Mouse (Mus musculus) CH12.LX (cell line): Measurements from ENCODE around the gene Dtd2. TPM values are rescaled to one million over a fixed set of nuclear protein-coding genes. Genes with fewer than 3 reads are reported as not detected.

Source experiments
- DNase-seq: peaks from one replicate; pipeline ENCODE4 v3.0.0-alpha.2; 2013; ENCODE audit errors: extremely low read depth
- H3K27ac ChIP-seq: 2 replicates; pipeline ENCODE4 v1.5.1; 2012; ENCODE audit warnings: low read depth, mild to moderate bottlenecking, control low read depth, moderate library complexity; ENCODE audit not compliant: insufficient read depth
- H3K27me3 ChIP-seq: replicated peaks from 2 replicates; pipeline ENCODE3; 2012; ENCODE audit warnings: inconsistent platforms
- H3K36me3 ChIP-seq, 2 experiments: replicated peaks in 1 of 2; 2 replicates each; pipeline versions ENCODE3 to v1.6.1; 2012; ENCODE audit warnings: inconsistent platforms in 1 of 2, low read length in 1 of 2, mild to moderate bottlenecking in 1 of 2, mixed read lengths in 1 of 2, moderate library complexity in 1 of 2; ENCODE audit not compliant: control insufficient read depth in 1 of 2, insufficient read depth in 1 of 2
- H3K4me1 ChIP-seq, 2 experiments: 2 replicates each; pipeline ENCODE4 v1.6.1; 2012; ENCODE audit warnings: inconsistent platforms in 1 of 2, moderate library complexity in 1 of 2; ENCODE audit not compliant: insufficient read depth in 2 of 2, control insufficient read depth in 1 of 2
- H3K4me2 ChIP-seq: 2 replicates; pipeline ENCODE4 v1.6.1; 2012; ENCODE audit warnings: low read depth, mild to moderate bottlenecking, control low read depth; ENCODE audit not compliant: poor library complexity, insufficient read depth, severe bottlenecking
- H3K4me3 ChIP-seq, 3 experiments: fragments of 150-350 bp in 1 of 3; sonication (generic) in 1 of 3; replicated peaks in 1 of 3; 2 replicates each; pipeline versions ENCODE3 to v1.5.1; 2011 to 2012; ENCODE audit warnings: low read depth in 2 of 3, low read length in 2 of 3, mild to moderate bottlenecking in 2 of 3, moderate library complexity in 2 of 3, control low read depth in 1 of 3, improper control_type of control experiment in 1 of 3, inconsistent platforms in 1 of 3, mixed read lengths in 1 of 3; ENCODE audit not compliant: poor library complexity in 1 of 3
- H3K79me2 ChIP-seq: replicated peaks from 2 replicates; pipeline ENCODE4 v1.6.1; 2012; ENCODE audit warnings: mild to moderate bottlenecking, moderate library complexity; ENCODE audit not compliant: control insufficient read depth, poor library complexity, insufficient read depth, severe bottlenecking; ENCODE audit errors: extremely low read depth
- H3K9ac ChIP-seq: 2 replicates; pipeline ENCODE4 v1.6.1; 2012; ENCODE audit warnings: low read depth, mild to moderate bottlenecking, control low read depth, moderate library complexity; ENCODE audit not compliant: insufficient read depth
- H3K9me3 ChIP-seq: replicated peaks from 2 replicates; pipeline ENCODE3; 2012; ENCODE audit warnings: low read length, inconsistent platforms, mixed read lengths
- BHLHE40 ChIP-seq: IDR thresholded peaks from 2 replicates; pipeline ENCODE4 v1.6.1; 2011; ENCODE audit warnings: mild to moderate bottlenecking, low read depth, low read length, improper control_type of control experiment
- CHD1 ChIP-seq: IDR thresholded peaks from 2 replicates; pipeline ENCODE4 v1.6.1; 2012; ENCODE audit warnings: low read depth, low read length, improper control_type of control experiment, inconsistent platforms
- CHD2 ChIP-seq: IDR thresholded peaks from 2 replicates; pipeline ENCODE4 v1.6.1; 2011; ENCODE audit warnings: low read length, improper control_type of control experiment
- CTCF ChIP-seq, 2 experiments: IDR thresholded peaks in 1 of 2; conservative IDR thresholded peaks in 1 of 2; 2 replicates each; pipeline ENCODE4 v1.5.1; 2011 to 2012; ENCODE audit warnings: low read depth in 2 of 2, low read length in 2 of 2, improper control_type of control experiment in 1 of 2, inconsistent platforms in 1 of 2, mild to moderate bottlenecking in 1 of 2, moderate library complexity in 1 of 2
- E2F4 ChIP-seq: IDR thresholded peaks from 2 replicates; pipeline ENCODE4 v1.6.1; 2011; ENCODE audit warnings: low read depth, low read length, improper control_type of control experiment; ENCODE audit not compliant: insufficient replicate concordance
- ELF1 ChIP-seq: IDR thresholded peaks from 2 replicates; pipeline ENCODE4 v1.6.1; 2014; ENCODE audit warnings: low read depth, mild to moderate bottlenecking, inconsistent platforms, low read length, improper control_type of control experiment
- EP300 ChIP-seq: IDR thresholded peaks from 2 replicates; pipeline ENCODE4 v1.6.1; 2011; ENCODE audit warnings: low read length, improper control_type of control experiment
- ETS1 ChIP-seq: conservative IDR thresholded peaks from 2 replicates; pipeline ENCODE4 v1.6.1; 2012; ENCODE audit warnings: low read depth, mild to moderate bottlenecking, inconsistent platforms, low read length, improper control_type of control experiment, moderate library complexity
- GABPA ChIP-seq: IDR thresholded peaks from 2 replicates; pipeline ENCODE4 v1.6.1; 2012; ENCODE audit warnings: low read depth, low read length, improper control_type of control experiment, inconsistent platforms; ENCODE audit not compliant: insufficient replicate concordance
- HCFC1 ChIP-seq: IDR thresholded peaks from 2 replicates; pipeline ENCODE4 v1.6.1; 2012; ENCODE audit warnings: low read depth, mild to moderate bottlenecking, inconsistent platforms, low read length, improper control_type of control experiment
- IRF4 ChIP-seq: IDR thresholded peaks from 2 replicates; pipeline ENCODE4 v1.6.1; 2014; ENCODE audit warnings: low read depth, mild to moderate bottlenecking, inconsistent platforms, low read length, improper control_type of control experiment
- JUN ChIP-seq: IDR thresholded peaks from 2 replicates; pipeline ENCODE4 v1.6.1; 2011; ENCODE audit warnings: low read depth, mild to moderate bottlenecking, low read length, improper control_type of control experiment, moderate library complexity; ENCODE audit not compliant: insufficient read depth
- JUND ChIP-seq: conservative IDR thresholded peaks from 2 replicates; pipeline ENCODE4 v1.6.1; 2011; ENCODE audit warnings: low read depth, low read length, improper control_type of control experiment
- KAT2A ChIP-seq: IDR thresholded peaks from 2 replicates; pipeline ENCODE4 v1.6.1; 2012; ENCODE audit warnings: low read length, improper control_type of control experiment, inconsistent platforms; ENCODE audit not compliant: insufficient replicate concordance
- MAFK ChIP-seq: IDR thresholded peaks from 2 replicates; pipeline ENCODE4 v1.6.1; 2011; ENCODE audit warnings: low read length, improper control_type of control experiment; ENCODE audit not compliant: insufficient replicate concordance
- MAX ChIP-seq: IDR thresholded peaks from 2 replicates; pipeline ENCODE4 v1.6.1; 2011; ENCODE audit warnings: low read length, improper control_type of control experiment
- MAZ ChIP-seq: IDR thresholded peaks from 2 replicates; pipeline ENCODE4 v1.6.1; 2012; ENCODE audit warnings: low read depth, mild to moderate bottlenecking, inconsistent platforms, low read length, improper control_type of control experiment, moderate library complexity
- MEF2A ChIP-seq: IDR thresholded peaks from 2 replicates; pipeline ENCODE4 v1.6.1; 2014; ENCODE audit warnings: low read depth, mild to moderate bottlenecking, inconsistent platforms, low read length, improper control_type of control experiment, borderline replicate concordance
- MXI1 ChIP-seq: IDR thresholded peaks from 2 replicates; pipeline ENCODE4 v1.6.1; 2011; ENCODE audit warnings: mild to moderate bottlenecking, low read depth, low read length, improper control_type of control experiment
- MYC ChIP-seq: IDR thresholded peaks from 2 replicates; pipeline ENCODE4 v1.6.1; 2011; ENCODE audit warnings: low read depth, mild to moderate bottlenecking, improper control_type of control experiment, low read length
- NELFE ChIP-seq: IDR thresholded peaks from 2 replicates; pipeline ENCODE4 v1.6.1; 2011; ENCODE audit warnings: low read depth, low read length, improper control_type of control experiment
- NRF1 ChIP-seq: IDR thresholded peaks from 2 replicates; pipeline ENCODE4 v1.6.1; 2014; ENCODE audit warnings: low read depth, mild to moderate bottlenecking, inconsistent platforms, low read length, improper control_type of control experiment, moderate library complexity
- PAX5 ChIP-seq: IDR thresholded peaks from 2 replicates; pipeline ENCODE4 v1.6.1; 2012; ENCODE audit warnings: low read length, inconsistent platforms, mixed read lengths
- POLR2A ChIP-seq: IDR thresholded peaks from 2 replicates; pipeline ENCODE4 v1.6.1; 2011; ENCODE audit warnings: low read depth, mild to moderate bottlenecking, improper control_type of control experiment, low read length
- POLR2AphosphoS2 ChIP-seq: IDR thresholded peaks from 2 replicates; pipeline ENCODE4 v1.6.1; 2011; ENCODE audit warnings: low read depth, low read length, improper control_type of control experiment
- RAD21 ChIP-seq: IDR thresholded peaks from 2 replicates; pipeline ENCODE4 v1.6.1; 2011; ENCODE audit warnings: low read depth, mild to moderate bottlenecking, low read length, improper control_type of control experiment, moderate library complexity
- RCOR1 ChIP-seq: conservative IDR thresholded peaks from 2 replicates; pipeline ENCODE4 v1.6.1; 2012; ENCODE audit warnings: low read depth, mild to moderate bottlenecking, inconsistent platforms, low read length, improper control_type of control experiment
- SIN3A ChIP-seq: IDR thresholded peaks from 2 replicates; pipeline ENCODE4 v1.6.1; 2012; ENCODE audit warnings: low read length, improper control_type of control experiment, inconsistent platforms
- SMC3 ChIP-seq: IDR thresholded peaks from 2 replicates; pipeline ENCODE4 v1.6.1; 2011; ENCODE audit warnings: low read depth, low read length, improper control_type of control experiment
- TBP ChIP-seq: conservative IDR thresholded peaks from 2 replicates; pipeline ENCODE4 v1.6.1; 2011; ENCODE audit warnings: low read depth, low read length, improper control_type of control experiment
- TCF12 ChIP-seq: IDR thresholded peaks from 2 replicates; pipeline ENCODE4 v1.6.1; 2014; ENCODE audit warnings: low read depth, mild to moderate bottlenecking, inconsistent platforms, low read length, improper control_type of control experiment
- UBTF ChIP-seq: IDR thresholded peaks from 2 replicates; pipeline ENCODE4 v1.6.1; 2012; ENCODE audit warnings: low read depth, mild to moderate bottlenecking, inconsistent platforms, low read length, improper control_type of control experiment, moderate library complexity
- USF1 ChIP-seq: IDR thresholded peaks from 2 replicates; pipeline ENCODE4 v1.6.1; 2014; ENCODE audit warnings: low read depth, mild to moderate bottlenecking, inconsistent platforms, low read length, improper control_type of control experiment
- USF2 ChIP-seq: conservative IDR thresholded peaks from 2 replicates; pipeline ENCODE4 v1.6.1; 2011; ENCODE audit warnings: low read depth, low read length, improper control_type of control experiment
- ZC3H11A ChIP-seq: IDR thresholded peaks from 2 replicates; pipeline ENCODE4 v1.6.1; 2012; ENCODE audit warnings: low read depth, mild to moderate bottlenecking, inconsistent platforms, low read length, improper control_type of control experiment
- ZKSCAN1 ChIP-seq: IDR thresholded peaks from 2 replicates; pipeline ENCODE4 v1.6.1; 2012; ENCODE audit warnings: low read depth, inconsistent platforms, low read length, improper control_type of control experiment, borderline replicate concordance
- ZMIZ1 ChIP-seq: IDR thresholded peaks from 2 replicates; pipeline ENCODE4 v1.6.1; 2012; ENCODE audit warnings: low read depth, mild to moderate bottlenecking, inconsistent platforms, low read length, improper control_type of control experiment
- ZNF384 ChIP-seq: IDR thresholded peaks from 2 replicates; pipeline ENCODE4 v1.6.1; 2012; ENCODE audit warnings: low read depth, low read length, improper control_type of control experiment, inconsistent platforms
- dilution Hi-C: fragments of 300-500 bp; cut with MboI; formaldehyde crosslinking; loops from 2 replicates; pipeline ENCODE4 v1.14.3; 2020; ENCODE audit warnings: low sequenced_read_pairs; ENCODE audit not compliant: extremely low pct_unique_long_range_greater_than_20kb, extremely low pct_ligation_motif_present
- in situ Hi-C: fragments of 300-500 bp; cut with MboI; formaldehyde crosslinking; loops from 3 replicates; pipeline ENCODE4 v1.14.3; 2019; ENCODE audit warnings: low sequenced_read_pairs, low pct_ligation_motif_present, low pct_unique_long_range_greater_than_20kb, mixed read lengths
- polyA plus RNA-seq: library from polyadenylated mRNA; unstranded; fragments of >175 nt; gene quantifications from 2 replicates; pipeline ENCODE4 v1.2.1, GENCODE M21; 2012; ENCODE audit warnings: low read depth; ENCODE audit not compliant: insufficient read length
- total RNA-seq, 2 experiments: library from RNA; depleted of rRNA; stranded (reverse); fragments of 300-350 nt in 1 of 2; fragments of >200 nt in 1 of 2; gene quantifications; 2 replicates each; pipeline ENCODE4 v1.2.3; 2012 to 2014

Gene Dtd2
- total RNA-seq (2012; rRNA removed) (23.8 and 24.5 TPM in 2 replicates), total RNA-seq (2014; rRNA removed) (34.6 and 39.6 TPM in 2 replicates), polyA plus RNA-seq (31.5 and 39.3 TPM in 2 replicates)

GRCm38 (mm10) chr12:52005877-52006632, at the start of gene Dtd2:
Gene Dtd2 (minus strand): TSS chr12:52006501.
- peaks cover 9 to 34% of the 10 kb centered on the region in 2 experiments for H3K4me1 ChIP-seq

GRCm38 (mm10) chr12:52049324-52049723, 43.0 kb upstream of the Dtd2 start:
- DNase-seq, result peak; percentile 42
- Histone ChIP-seq H3K79me2 (no peaks in the 10 kb centered on the region), H3K27ac (no peak overlapping the region), H3K27me3 (no peaks in the 10 kb centered on the region), H3K4me1 (peaks cover 2 to 25% of the 10 kb centered on the region in 2 experiments; a peak in 2 of 4 replicates), H3K4me2 (no peak overlapping the region), H3K9me3 (no peaks in the 10 kb centered on the region), H3K9ac (no peak overlapping the region), H3K36me3 (no peaks in the 10 kb centered on the region), H3K4me3 (no peak overlapping the region)
- dilution Hi-C loops (no loop called here), in situ Hi-C loops (loop anchor here (10.0 to 25.0 kb wide), 2 partner anchors 438 to 585 kb away; no protein-coding TSS in a partner anchor)
- TF ChIP-seq CTCF (conservative IDR thresholded peaks at IDR 0.05 in 1 of 2, IDR thresholded peaks at IDR 0.05 in 1 of 2; ENCODE audit: low read depth in 2 of 2, low read length in 2 of 2) (no peak), RCOR1 (no peak), MYC (no peak), SIN3A (no peak), ETS1 (no peak), JUND (no peak), GABPA (no peak), KAT2A (no peak), ZMIZ1 (no peak), ZC3H11A (no peak), POLR2AphosphoS2 (no peak), MAFK (no peak), ZNF384 (no peak), E2F4 (no peak), TCF12 (no peak), POLR2A (no peak)

More at GRCm38 (mm10) chr12:52005877-52006632, at the start of gene Dtd2:
- Histone ChIP-seq H3K9ac (peak within 1 kb of the TSS; percentile 50), H3K4me3 (peak within 1 kb of the TSS; percentile 82 to 97 (median 88)), H3K27ac (no peak within 1 kb of the TSS), H3K4me2 (peak within 1 kb of the TSS; percentile 78), H3K36me3 (peaks cover 8 to 13% of the 10 kb centered on the region in 2 experiments), H3K9me3 (no peaks in the 10 kb centered on the region), H3K79me2 (peaks cover 4% of the 10 kb centered on the region; the same call in 1 of the 2 replicates), H3K27me3 (no peaks in the 10 kb centered on the region)
- in situ Hi-C loops (loop anchor here (25.0 kb wide), 1 partner anchor 831 kb away; no protein-coding TSS in a partner anchor), dilution Hi-C loops (no loop called here)
- TF ChIP-seq MXI1 (peak; percentile 68; the same call in 1 of the 2 replicates), EP300 (no peak), POLR2AphosphoS2 (peak; percentile 73; the same call in 1 of the 2 replicates), ELF1 (peak; percentile 66), TBP (peak; percentile 75; the same call in 1 of the 2 replicates), RCOR1 (no peak), ZNF384 (no peak), MAX (peak; percentile 45; the same call in 1 of the 2 replicates), JUN (no peak), PAX5 (no peak), ZC3H11A (no peak), JUND (no peak), IRF4 (no peak), HCFC1 (peak; percentile 55; the same call in 1 of the 2 replicates), USF2 (no peak), BHLHE40 (peak; percentile 53), TCF12 (peak; percentile 93), RAD21 (no peak), MAFK (no peak), E2F4 (no peak), ZMIZ1 (peak; percentile 88), MAZ (no peak), GABPA (no peak), SIN3A (peak; percentile 45; the same call in 1 of the 2 replicates), USF1 (no peak), KAT2A (no peak), ETS1 (no peak), NELFE (peak; percentile 97), UBTF (peak; percentile 77; the same call in 1 of the 2 replicates), MEF2A (no peak), CHD2 (no peak), ZKSCAN1 (no peak), SMC3 (no peak), CHD1 (no peak), CTCF (conservative IDR thresholded peaks at IDR 0.05 in 1 of 2, IDR thresholded peaks at IDR 0.05 in 1 of 2; ENCODE audit: low read depth in 2 of 2, low read length in 2 of 2) (no peak), NRF1 (peak; percentile 100), POLR2A (peak; percentile 97), MYC (no peak; the same call in 1 of the 2 replicates)
- peak; percentile 89 for DNase-seq
